Mouse (Mus musculus) C2C12 (cell line): ENCODE measurements around the gene Armc10. TPM values are rescaled to one million over a fixed set of nuclear protein-coding genes. Genes with fewer than 3 reads are reported as not detected.
"Not testable (repeated sequence)": the region's sequence is repeated elsewhere in the genome, so short reads cannot be mapped to it uniquely, and the experiment has no call there.

Source experiments
- H3K27me3 ChIP-seq: one replicate; pipeline ENCODE4 v1.6.1; 2011; ENCODE audit not compliant: control insufficient read depth, insufficient read depth, insufficient read length
- H3K36me3 ChIP-seq: one replicate; pipeline ENCODE4 v1.6.1; 2011; ENCODE audit not compliant: control insufficient read depth, insufficient read depth
- H3K4me3 ChIP-seq: one replicate; pipeline ENCODE4 v1.5.1; 2011; ENCODE audit warnings: mild to moderate bottlenecking, control low read depth; ENCODE audit not compliant: poor library complexity, insufficient read depth, severe bottlenecking
- H3K79me2 ChIP-seq: one replicate; pipeline ENCODE4 v1.6.1; 2011; ENCODE audit not compliant: control insufficient read depth, insufficient read depth
- H3K79me3 ChIP-seq: one replicate; pipeline ENCODE4 v1.6.1; 2011; ENCODE audit warnings: low read depth, control low read depth
- H3ac ChIP-seq: one replicate; pipeline ENCODE3; 2011; ENCODE audit warnings: low read depth; ENCODE audit not compliant: control insufficient read depth, insufficient read length
- CEBPB ChIP-seq: IDR thresholded peaks from one replicate; pipeline ENCODE4 v1.6.1; 2011; ENCODE audit warnings: low read depth, mild to moderate bottlenecking, control low read depth, moderate library complexity
- CTCF ChIP-seq: IDR thresholded peaks from one replicate; pipeline ENCODE4 v1.5.1; 2011; ENCODE audit not compliant: control insufficient read depth, insufficient read depth, insufficient read length
- FOSL1 ChIP-seq: IDR thresholded peaks from one replicate; pipeline ENCODE4 v1.8.0; 2011; ENCODE audit warnings: mild to moderate bottlenecking, low read length; ENCODE audit not compliant: poor library complexity, insufficient read depth, severe bottlenecking
- MAX ChIP-seq: IDR thresholded peaks from one replicate; pipeline ENCODE4 v1.6.1; 2011; ENCODE audit warnings: mild to moderate bottlenecking, control low read depth
- MYOD1 ChIP-seq: IDR thresholded peaks from one replicate; pipeline ENCODE4 v1.6.1; 2011; ENCODE audit warnings: low read depth; ENCODE audit not compliant: control insufficient read depth, insufficient read length
- MYOG ChIP-seq: IDR thresholded peaks from one replicate; pipeline ENCODE4 v1.6.1; 2011; ENCODE audit not compliant: control insufficient read depth, insufficient read length; ENCODE audit errors: extremely low read depth
- USF1 ChIP-seq: IDR thresholded peaks from one replicate; pipeline ENCODE4 v1.6.1; 2011; ENCODE audit warnings: low read depth, mild to moderate bottlenecking, control low read depth, moderate library complexity
- long read RNA-seq, 2 experiments: library from polyadenylated mRNA; unstranded; transcript quantifications; one replicate each; pipeline ENCODE4 v2.0.0; 2019 to 2020
- polyA plus RNA-seq: library from polyadenylated mRNA; unstranded; fragments of >200 nt; fragmentation: generic; extraction: Trizol; gene quantifications from one replicate; pipeline ENCODE4 v1.2.1, GENCODE M21; 2012; ENCODE audit warnings: missing spikeins

Armc10 gene
- 13.3 TPM for polyA plus RNA-seq
- long read RNA-seq, experiment 1, transcript Armc10-201 (6 exons, 2,221 nt): major isoform, 25 of 28 reads
- long read RNA-seq, experiment 1, partial matches to known transcripts: 1 of 28 reads
- long read RNA-seq, experiment 1, other reads (novel, unspliced or antisense): 2 of 28 reads
- long read RNA-seq, experiment 2, transcript Armc10-201 (6 exons, 2,221 nt): major isoform, 41 of 49 reads
- long read RNA-seq, experiment 2, partial matches to known transcripts: 4 of 49 reads
- long read RNA-seq, experiment 2, other reads (novel, unspliced or antisense): 2 of 49 reads

DNA sequence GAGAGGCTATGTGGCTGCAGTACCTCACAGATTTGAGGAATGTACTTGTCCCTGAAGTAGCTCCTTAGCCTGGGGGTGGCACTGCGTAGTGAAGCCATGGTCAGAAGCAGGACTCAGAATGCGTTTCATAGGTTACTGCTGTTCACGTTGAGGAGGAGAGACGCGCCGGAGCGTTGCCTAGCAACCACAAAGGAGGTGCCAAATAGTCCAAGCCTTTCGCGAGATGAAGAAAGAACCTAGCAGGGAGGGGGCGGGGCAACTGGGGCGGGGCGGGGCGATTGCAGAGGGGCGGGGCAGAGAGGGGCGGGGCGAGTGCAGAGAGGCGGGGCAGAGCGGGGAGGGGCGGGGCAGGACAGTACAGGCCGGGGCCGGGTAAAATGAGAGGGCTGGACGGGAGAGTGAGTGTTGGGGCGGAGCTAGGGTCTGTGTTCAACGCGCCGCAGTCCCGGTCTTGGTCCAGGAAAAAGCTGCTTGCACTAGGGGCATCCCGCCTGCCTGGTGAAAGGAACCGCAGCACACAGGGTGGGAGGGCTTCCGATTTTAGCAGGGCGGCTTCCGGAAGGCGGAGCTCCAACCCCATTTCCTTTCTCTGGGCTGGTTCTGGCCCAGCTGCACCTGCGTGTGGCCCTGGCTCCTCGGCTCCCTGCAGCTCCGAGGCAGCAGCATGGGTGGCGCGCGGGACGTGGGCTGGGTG is at the start of gene Armc10, which contains the start of gene Fbxl13:
Gene Armc10 (plus strand): TSS at position 375 of the 694 bp plus-strand sequence.
Gene Fbxl13 (minus strand): TSS at position 196 of the 694 bp plus-strand sequence.
- H3K4me3 ChIP-seq: peak within 1 kb of the TSS; percentile 64
- peaks cover 15% of the 10 kb centered on the region for H3K79me2 ChIP-seq
- H3ac ChIP-seq: peak within 1 kb of the TSS; percentile 95
- TF ChIP-seq MAX (no peak), MYOD1 (no peak), CTCF (no peak), MYOG (no peak), FOSL1 (no peak), USF1 (no peak), CEBPB (no peak)
- H3K79me3 ChIP-seq: peaks cover 9% of the 10 kb centered on the region
- peaks cover 24% of the 10 kb centered on the region for H3K36me3 ChIP-seq
- no peaks in the 10 kb centered on the region for H3K27me3 ChIP-seq

DNA sequence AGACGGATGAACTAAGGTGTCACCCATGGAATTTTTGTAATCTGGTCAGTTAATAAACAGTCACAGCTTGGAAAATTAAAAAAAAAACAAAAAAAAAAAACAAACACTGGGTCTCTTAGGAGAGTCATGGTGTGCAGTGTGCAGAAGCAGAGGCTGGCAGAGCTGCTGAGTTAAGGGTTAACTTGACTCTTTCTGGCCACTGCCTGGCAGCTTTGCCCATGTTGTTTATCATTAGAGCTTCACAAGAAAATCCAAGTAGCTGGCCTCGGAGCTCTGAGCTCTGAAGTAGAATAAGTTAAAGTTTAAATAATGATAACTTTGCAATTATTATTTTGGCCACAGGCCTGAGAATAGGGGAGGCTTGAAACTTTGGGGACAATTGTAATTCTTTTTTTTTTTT is 46.1 kb upstream of the Armc10 start:
- H3K36me3 ChIP-seq, H3K79me2 ChIP-seq, H3K79me3 ChIP-seq, H3K4me3 ChIP-seq, H3ac ChIP-seq, H3K27me3 ChIP-seq: not testable (repeated sequence)

- Histone ChIP-seq H3K79me3 (no peaks in the 10 kb centered on the region), H3K36me3 (no peaks in the 10 kb centered on the region), H3ac (no peak overlapping the region), H3K79me2 (no peaks in the 10 kb centered on the region), H3K4me3 (no peak overlapping the region), H3K27me3 (no peaks in the 10 kb centered on the region)
- TF ChIP-seq MYOG: no peak
- TF ChIP-seq MYOD1: no peak
- no peak for TF ChIP-seq MAX
These were observed 45.7 kb upstream of the Armc10 start for GRCm38 (mm10) chr5:21599961-21600360.

DNA sequence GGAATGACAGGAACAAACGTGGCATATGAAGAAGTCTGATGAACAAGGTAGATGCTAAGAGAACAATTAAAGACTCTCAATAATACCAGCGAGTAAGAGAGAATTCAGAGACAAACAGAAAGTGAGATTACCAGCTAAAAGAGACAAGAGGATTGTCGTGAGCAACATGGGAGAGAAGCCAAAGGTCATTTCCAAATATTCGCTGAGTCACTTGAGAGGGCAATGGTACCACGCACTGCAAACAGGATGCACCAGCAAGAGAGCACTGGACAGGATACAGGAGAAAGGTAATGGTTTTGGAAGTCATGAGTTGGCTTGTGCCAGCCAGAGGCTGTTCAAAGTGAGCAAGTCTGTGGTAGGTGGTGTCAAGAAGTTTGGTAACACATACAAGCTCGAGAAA is 39.7 kb upstream of the Armc10 start:
- no peaks in the 10 kb centered on the region for H3K79me2 ChIP-seq
- no peak overlapping the region for H3ac ChIP-seq
- TF ChIP-seq MYOG: no peak
- TF ChIP-seq CTCF: no peak
- no peak for TF ChIP-seq MYOD1
- no peak for TF ChIP-seq USF1
- no peak for TF ChIP-seq FOSL1
- TF ChIP-seq CEBPB: no peak
- no peak for TF ChIP-seq MAX
- no peaks in the 10 kb centered on the region for H3K36me3 ChIP-seq
- H3K27me3 ChIP-seq: no peaks in the 10 kb centered on the region
- H3K79me3 ChIP-seq: no peaks in the 10 kb centered on the region
- no peak overlapping the region for H3K4me3 ChIP-seq

- no peaks in the 10 kb centered on the region for H3K27me3 ChIP-seq
- TF ChIP-seq MYOD1 (no peak), FOSL1 (no peak), MYOG (no peak), USF1 (no peak), CEBPB (no peak), CTCF (no peak), MAX (no peak)
- no peak overlapping the region for H3ac ChIP-seq
- no peak overlapping the region for H3K4me3 ChIP-seq
- no peaks in the 10 kb centered on the region for H3K79me3 ChIP-seq
- no peaks in the 10 kb centered on the region for H3K36me3 ChIP-seq
- H3K79me2 ChIP-seq: no peaks in the 10 kb centered on the region
These were observed 37.0 kb upstream of the Armc10 start for GRCm38 (mm10) chr5:21608311-21609304.

DNA sequence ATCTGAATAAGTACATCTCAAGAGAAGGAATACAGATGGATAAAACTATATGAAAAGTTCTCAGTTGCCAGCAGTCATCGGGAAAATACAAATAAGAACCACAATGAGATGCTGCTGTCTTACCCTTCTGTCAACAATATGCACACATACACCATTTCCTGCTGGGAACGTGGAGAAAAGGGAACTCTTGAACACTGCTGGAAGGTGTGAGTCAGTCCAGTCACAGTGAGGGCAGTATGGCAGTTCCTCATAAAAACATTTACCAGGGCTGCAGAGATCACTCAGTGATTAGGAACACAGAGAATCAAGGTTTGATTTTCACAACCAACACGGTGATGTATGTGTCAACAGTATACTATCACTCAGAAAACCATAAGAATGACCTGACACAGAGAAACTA is 34.6 kb upstream of the Armc10 start:
- Histone ChIP-seq H3K27me3 (peaks cover 8% of the 10 kb centered on the region), H3K4me3 (no peak overlapping the region), H3K36me3 (no peaks in the 10 kb centered on the region), H3K79me3 (no peaks in the 10 kb centered on the region), H3ac (no peak overlapping the region), H3K79me2 (no peaks in the 10 kb centered on the region)
- TF ChIP-seq CEBPB: no peak
- TF ChIP-seq MYOD1: no peak
- TF ChIP-seq MYOG: no peak
- no peak for TF ChIP-seq FOSL1
- TF ChIP-seq CTCF: no peak
- no peak for TF ChIP-seq USF1
- TF ChIP-seq MAX: no peak

GRCm38 (mm10) chr5:21614299-21614698 is 31.3 kb upstream of the Armc10 start:
- H3K27me3 ChIP-seq, H3K79me3 ChIP-seq, H3K36me3 ChIP-seq, H3ac ChIP-seq, H3K4me3 ChIP-seq, H3K79me2 ChIP-seq: not testable (repeated sequence)
